Mouse (Mus musculus): ENCODE measurements at regions not wholly inside any gene's neighbourhood (a gene's known extent, or its start where the extent isn't known, plus 50 kb on each side); places are given as distances from the start of the nearest gene placed in this dataset.
A peak's percentile ranks its signal among the peaks of the same experiment; 100 is the strongest.

- no peak for DNase-seq (ENCODE audit: extremely low spot score in 1 of 2, low spot score in 1 of 2)
Measured at GRCm38 (mm10) chr14:68447240-68447923, 846.7 kb downstream of the Synb start.

GRCm38 (mm10) chr14:68433326-68433725 lies 860.8 kb downstream of the Synb start:
- DNase-seq (ENCODE audit: extremely low spot score in 1 of 2, low spot score in 1 of 2) = no peak

GRCm38 (mm10) chr14:68432111-68432510 lies 862.0 kb downstream of the Synb start:
- no peak for DNase-seq (ENCODE audit: extremely low spot score in 1 of 2, low spot score in 1 of 2)

GRCm38 (mm10) chr14:68427235-68427634 lies 866.9 kb downstream of the Synb start:
- DNase-seq (ENCODE audit: extremely low spot score in 1 of 2, low spot score in 1 of 2) = no peak

GRCm38 (mm10) chr14:68392440-68392839 lies 901.7 kb downstream of the Synb start:
- DNase-seq (ENCODE audit: extremely low spot score in 1 of 2, low spot score in 1 of 2) = no peak

- DNase-seq (ENCODE audit: extremely low spot score in 1 of 2, low spot score in 1 of 2) = no peak
Measured at GRCm38 (mm10) chr14:68391875-68392274, 902.2 kb downstream of the Synb start.

GRCm38 (mm10) chr14:68381741-68382140 lies 912.4 kb downstream of the Synb start:
- DNase-seq (ENCODE audit: extremely low spot score in 1 of 2, low spot score in 1 of 2) = peak; percentile 47 to 74

GRCm38 (mm10) chr14:68367696-68368095 lies 926.4 kb downstream of the Synb start:
- DNase-seq (ENCODE audit: extremely low spot score in 1 of 2, low spot score in 1 of 2) = peak; percentile 2 to 35

- DNase-seq (ENCODE audit: extremely low spot score in 1 of 2, low spot score in 1 of 2) = no peak
Measured at GRCm38 (mm10) chr14:68363892-68364291, 930.2 kb downstream of the Synb start.

GRCm38 (mm10) chr14:68361998-68362397 lies 932.1 kb downstream of the Synb start:
- no peak for DNase-seq (ENCODE audit: extremely low spot score in 1 of 2, low spot score in 1 of 2)

- DNase-seq (ENCODE audit: extremely low spot score in 1 of 2, low spot score in 1 of 2) = no peak
Measured at GRCm38 (mm10) chr14:68361481-68361880, 932.6 kb downstream of the Synb start.

GRCm38 (mm10) chr14:68356396-68356795 lies 937.7 kb downstream of the Synb start:
- no peak for DNase-seq (ENCODE audit: extremely low spot score in 1 of 2, low spot score in 1 of 2)

GRCm38 (mm10) chr14:68355462-68355905 lies 938.6 kb downstream of the Synb start:
- DNase-seq (ENCODE audit: extremely low spot score in 1 of 2, low spot score in 1 of 2) = peak in 1 of 2 experiments; percentile 17

- DNase-seq (ENCODE audit: extremely low spot score in 1 of 2, low spot score in 1 of 2) = no peak
Measured at GRCm38 (mm10) chr14:68345527-68345926, 948.6 kb downstream of the Synb start.

- no peak for DNase-seq (ENCODE audit: extremely low spot score in 1 of 2, low spot score in 1 of 2)
Measured at GRCm38 (mm10) chr14:68344715-68345114, 949.4 kb downstream of the Synb start.

GRCm38 (mm10) chr14:68338440-68338839 lies 955.7 kb downstream of the Synb start:
- no peak for DNase-seq (ENCODE audit: extremely low spot score in 1 of 2, low spot score in 1 of 2)

GRCm38 (mm10) chr14:68325061-68325460 lies 969.0 kb downstream of the Synb start:
- DNase-seq (ENCODE audit: extremely low spot score in 1 of 2, low spot score in 1 of 2) = no peak

GRCm38 (mm10) chr14:68323008-68323407 lies 971.1 kb downstream of the Synb start:
- no peak for DNase-seq (ENCODE audit: extremely low spot score in 1 of 2, low spot score in 1 of 2)

- peak in 1 of 2 experiments; percentile 34 for DNase-seq (ENCODE audit: extremely low spot score in 1 of 2, low spot score in 1 of 2)
Measured at GRCm38 (mm10) chr14:68307973-68308660, 986.0 kb downstream of the Synb start.

- no peak for DNase-seq (ENCODE audit: extremely low spot score in 1 of 2, low spot score in 1 of 2)
Measured at GRCm38 (mm10) chr14:68305166-68305565, 988.9 kb downstream of the Synb start.

GRCm38 (mm10) chr14:68301710-68302109 lies 992.4 kb downstream of the Synb start:
- DNase-seq (ENCODE audit: extremely low spot score in 1 of 2, low spot score in 1 of 2) = no peak

GRCm38 (mm10) chr14:68285546-68285945 lies 1008.6 kb downstream of the Synb start:
- DNase-seq (ENCODE audit: extremely low spot score in 1 of 2, low spot score in 1 of 2) = no peak
